Comparison of ENCODE assay signal across 12 mouse cellular contexts in the genomic region with DNA sequence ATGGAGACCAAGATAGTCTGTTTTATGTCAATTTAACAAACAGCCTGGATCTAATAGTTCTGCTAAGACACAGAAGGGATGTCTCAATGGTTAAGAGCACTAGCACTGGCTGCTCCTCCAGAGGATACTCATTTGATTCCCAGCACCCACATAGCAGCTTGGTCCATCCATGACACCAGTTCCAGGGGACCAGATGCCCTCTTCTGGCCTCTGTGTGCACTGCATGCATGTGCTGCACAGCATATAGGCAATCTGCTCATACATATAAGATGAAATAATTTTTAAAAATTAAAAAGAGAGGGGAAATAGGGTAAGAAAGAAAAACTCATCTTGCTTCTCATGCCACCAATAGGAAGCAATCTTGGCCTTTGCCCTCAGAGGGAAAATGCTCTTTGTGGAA.
A peak's percentile ranks its signal among the peaks of the same experiment; 100 is the strongest.
DNase-seq lines count a peak whose midpoint lies in the region; ATAC-seq and TF ChIP-seq lines count a peak whose summit lies in the region.
"Had no signal": no experiment of that assay in that cellular context is flagged by ENCODE, and none has a peak within 500 bp of the region (broad histone marks: within the 10 kb centered on the region; RNA-seq: fewer than 3 reads in every experiment).

No protein-coding gene starts in this region.

- no peak overlapping the region for H3K9ac ChIP-seq in lung, embryonic 14.5 days
- no peak overlapping the region for H3K9ac ChIP-seq in forebrain, embryonic 13.5 days

- TF ChIP-seq CTCF in lung, embryonic 14.5 days (IDR thresholded peaks at IDR 0.05; ENCODE audit: low read depth) = peak; percentile 49

- no peak overlapping the region for H3K27ac ChIP-seq in lung, embryonic 14.5 days (ENCODE audit: low read depth)
- H3K27ac ChIP-seq in forebrain, embryonic 13.5 days = no peak overlapping the region

- H3K4me2 ChIP-seq in lung, embryonic 14.5 days = no peak overlapping the region
- no peak overlapping the region for H3K4me2 ChIP-seq in forebrain, embryonic 13.5 days

- H3K4me1 ChIP-seq in lung, embryonic 14.5 days (ENCODE audit: insufficient read depth) = no peaks in the 10 kb centered on the region
- no peaks in the 10 kb centered on the region for H3K4me1 ChIP-seq in forebrain, embryonic 13.5 days

- no peak for ATAC-seq in CD4-positive, CD25-positive, alpha-beta regulatory T cell, adult 4 months
- no peak for ATAC-seq in lung, embryonic 14.5 days (ENCODE audit: insufficient read depth)
- 0 out of 2 replicates have a peak, but pooled peaks have one; percentile 30 for ATAC-seq in megakaryocyte-erythroid progenitor cell, adult 5-6 weeks (replicated peaks; ENCODE audit: low FRiP score, low TSS enrichment, poor library complexity, severe bottlenecking)
- ATAC-seq in forebrain, embryonic 13.5 days = no peak

- no peaks in the 10 kb centered on the region for H3K27me3 ChIP-seq in lung, embryonic 14.5 days (ENCODE audit: insufficient read depth, low read length)
- H3K27me3 ChIP-seq in forebrain, embryonic 13.5 days = no peaks in the 10 kb centered on the region

- peak; percentile 28 for DNase-seq in CD4-positive, CD25-positive, alpha-beta regulatory T cell, adult 2 months (ENCODE audit: low read depth, low spot score)
- no peak for DNase-seq in lung, embryonic 14.5 days
- DNase-seq in lung, postnatal 25 days (ENCODE audit: low spot score) = no peak
- DNase-seq in R1 (ENCODE audit: low read depth, low spot score) = peak; percentile 34
- no peak for DNase-seq in cerebellum, adult 9-10 months
- DNase-seq: adrenal gland, adult 8-10 months; heart, postnatal 36 days; kidney, postnatal 4 days; right cerebral cortex, postnatal 14 days had no signal

- H3K36me3 ChIP-seq in lung, embryonic 14.5 days (ENCODE audit: insufficient read depth) = no peaks in the 10 kb centered on the region
- H3K36me3 ChIP-seq in forebrain, embryonic 13.5 days (ENCODE audit: poor library complexity, severe bottlenecking) = 0 out of 2 replicates have a peak, but pooled peaks cover 4% of the 10 kb centered on the region

- H3K9me3 ChIP-seq in lung, embryonic 14.5 days (ENCODE audit: low read depth, low read length) = no peaks in the 10 kb centered on the region
- H3K9me3 ChIP-seq in forebrain, embryonic 13.5 days (replicated peaks) = no peaks in the 10 kb centered on the region

- H3K4me3 ChIP-seq in lung, embryonic 14.5 days (ENCODE audit: low read depth, low read length) = no peak overlapping the region
- H3K4me3 ChIP-seq in forebrain, embryonic 13.5 days = no peak overlapping the region

Comparison
In these comparisons a context has a peak if more than half of its experiments do, and no peak if none do; other contexts are left out.
1. DNase-seq: peak in CD4-positive, CD25-positive, alpha-beta regulatory T cell, adult 2 months (single experiment) and R1 (single experiment); none in lung, embryonic 14.5 days (single experiment), lung, postnatal 25 days (single experiment) and cerebellum, adult 9-10 months (single experiment).